Comparison of ENCODE assay signal across 9 mouse cellular contexts in genomic region chr4:150746430-150746923, GRCm38 (mm10).
DNase-seq lines count a peak whose midpoint lies in the region; ATAC-seq and TF ChIP-seq lines count a peak whose summit lies in the region.
"Had no signal": no experiment of that assay in that cellular context is flagged by ENCODE, and none has a peak within 500 bp of the region (broad histone marks: within the 10 kb centered on the region; RNA-seq: fewer than 3 reads in every experiment).

No protein-coding gene starts in this region.

- no peak overlapping the region for H3K4me2 ChIP-seq in hindbrain, postnatal 0 days (ENCODE audit: low read depth, low read length)
- no peak overlapping the region for H3K4me2 ChIP-seq in midbrain, postnatal 0 days (ENCODE audit: low read depth, low read length, poor library complexity, severe bottlenecking)

- H3K9me3 ChIP-seq in hindbrain, postnatal 0 days (ENCODE audit: low read length): no peaks in the 10 kb centered on the region
- no peaks in the 10 kb centered on the region for H3K9me3 ChIP-seq in midbrain, postnatal 0 days (ENCODE audit: low read length)
- H3K9me3 ChIP-seq: G1E had no signal

- DNase-seq in kidney, adult 2 months: no peak
- no peak for DNase-seq in kidney, adult 9 months
- no peak for DNase-seq in hindbrain, postnatal 0 days (ENCODE audit: low spot score)
- DNase-seq in midbrain, postnatal 0 days (ENCODE audit: low spot score): no peak
- no peak for DNase-seq in right cerebral cortex, postnatal 10 days (ENCODE audit: low spot score in 2 of 2)
- no peak for DNase-seq in cerebellum, adult 9-11 months
- no peak for DNase-seq in adrenal gland, adult 2 months

- H3K36me3 ChIP-seq in kidney, adult 2 months (ENCODE audit: control insufficient read depth, insufficient read depth, low read length): no peaks in the 10 kb centered on the region
- H3K36me3 ChIP-seq in hindbrain, postnatal 0 days (ENCODE audit: insufficient read depth, low read length): no peaks in the 10 kb centered on the region
- no peaks in the 10 kb centered on the region for H3K36me3 ChIP-seq in midbrain, postnatal 0 days (ENCODE audit: insufficient read depth, low read length)
- H3K36me3 ChIP-seq: G1E had no signal

- H3K4me1 ChIP-seq in kidney, adult 2 months (ENCODE audit: control insufficient read depth, insufficient read depth, low read length): peaks cover 21% of the 10 kb centered on the region
- no peaks in the 10 kb centered on the region for H3K4me1 ChIP-seq in hindbrain, postnatal 0 days (ENCODE audit: insufficient read depth, low read length)
- H3K4me1 ChIP-seq in midbrain, postnatal 0 days (ENCODE audit: insufficient read depth, low read length): no peaks in the 10 kb centered on the region

- 61% methylated on average over 13 of the region's 13 CpGs for WGBS in kidney, adult 2 months
- WGBS in hindbrain, postnatal 0 days: 80% methylated on average over 13 of the region's 13 CpGs
- WGBS in midbrain, postnatal 0 days: 80% methylated on average over 13 of the region's 13 CpGs

- H3K9ac ChIP-seq in hindbrain, postnatal 0 days (replicated peaks; ENCODE audit: low read length): no peak overlapping the region
- 0 out of 2 replicates have a peak overlapping the region, but pooled peaks have one; percentile 1 for H3K9ac ChIP-seq in midbrain, postnatal 0 days (replicated peaks; ENCODE audit: low read length, poor library complexity, severe bottlenecking)

- H3K27me3 ChIP-seq in kidney, adult 2 months (replicated peaks; ENCODE audit: control insufficient read depth, insufficient read depth, low read length): no peaks in the 10 kb centered on the region
- H3K27me3 ChIP-seq in hindbrain, postnatal 0 days (ENCODE audit: insufficient read depth, low read length): no peaks in the 10 kb centered on the region
- no peaks in the 10 kb centered on the region for H3K27me3 ChIP-seq in midbrain, postnatal 0 days (ENCODE audit: insufficient read depth, low read length)

- no peak overlapping the region for H3K4me3 ChIP-seq in kidney, adult 2 months (ENCODE audit: insufficient read depth, low read depth, low read length)
- no peak overlapping the region for H3K4me3 ChIP-seq in hindbrain, postnatal 0 days (ENCODE audit: low read length)
- H3K4me3 ChIP-seq in midbrain, postnatal 0 days (ENCODE audit: low read depth, low read length): no peak overlapping the region

- no peak for TF ChIP-seq POLR2A in kidney, adult 2 months (IDR thresholded peaks at IDR 0.05; ENCODE audit: low read depth, low read length)

- peak overlapping the region; percentile 83 for H3K27ac ChIP-seq in kidney, adult 2 months (ENCODE audit: insufficient read depth, low read depth, low read length)
- H3K27ac ChIP-seq in hindbrain, postnatal 0 days: peak overlapping the region; percentile 45
- peak overlapping the region; percentile 55 for H3K27ac ChIP-seq in midbrain, postnatal 0 days (ENCODE audit: low read depth, low read length)

- ATAC-seq in activated CD4-positive, CD25-positive, alpha-beta regulatory T cell, adult 4 months: peak; percentile 40
- no peak for ATAC-seq in hindbrain, postnatal 0 days
- ATAC-seq in midbrain, postnatal 0 days (ENCODE audit: low FRiP score): no peak

- TF ChIP-seq CTCF in kidney, adult 2 months (conservative IDR thresholded peaks at IDR 0.05; ENCODE audit: insufficient read depth, insufficient read length, low read depth, low read length): no peak
- no peak for TF ChIP-seq CTCF in hindbrain, postnatal 0 days (IDR thresholded peaks at IDR 0.05; ENCODE audit: low read depth)
- no peak for TF ChIP-seq CTCF in midbrain, postnatal 0 days (IDR thresholded peaks at IDR 0.05)
